Mouse (Mus musculus) heart, postnatal 0 days (tissue): Measurements from ENCODE around the gene 5730455P16Rik. TPM values are rescaled to one million over a fixed set of nuclear protein-coding genes. Genes with fewer than 3 reads are reported as not detected.

Experiments used
- ATAC-seq: fragments of 200-750 bp; cut with Nextera tagmentation; 2 replicates; pipeline ENCODE4 v1.8.0; 2017; ENCODE audit warnings: low read depth, moderate number of reproducible peaks, moderate library complexity; ENCODE audit not compliant: insufficient read depth
- DNase-seq: peaks from one replicate; pipeline ENCODE4 v3.0.0-alpha.2; 2016; ENCODE audit warnings: low spot score
- H3K27ac ChIP-seq: fragments of 300-500 bp; sonication (generic); 2 replicates; pipeline ENCODE4 v1.5.1; 2014; ENCODE audit warnings: low read depth, mild to moderate bottlenecking
- H3K27me3 ChIP-seq: fragments of 300-500 bp; sonication (generic); 2 replicates; pipeline ENCODE4 v1.6.1; 2014; ENCODE audit warnings: low read length, mixed read lengths; ENCODE audit not compliant: control insufficient read depth, insufficient read depth
- H3K36me3 ChIP-seq: fragments of 300-500 bp; sonication (generic); replicated peaks from 2 replicates; pipeline ENCODE4 v1.6.1; 2014; ENCODE audit warnings: low read length, mixed read lengths; ENCODE audit not compliant: control insufficient read depth, insufficient read depth
- H3K4me1 ChIP-seq: fragments of 300-500 bp; sonication (generic); 2 replicates; pipeline ENCODE4 v1.6.1; 2014; ENCODE audit warnings: antibody characterized with exemption; ENCODE audit not compliant: control insufficient read depth, insufficient read depth
- H3K4me2 ChIP-seq: fragments of 300-500 bp; sonication (generic); 2 replicates; pipeline ENCODE4 v1.6.1; 2014; ENCODE audit warnings: low read depth, mild to moderate bottlenecking, low read length, moderate library complexity
- H3K4me3 ChIP-seq: fragments of 300-500 bp; sonication (generic); 2 replicates; pipeline ENCODE4 v1.5.1; 2014; ENCODE audit warnings: low read depth, low read length
- H3K9ac ChIP-seq: fragments of 300-500 bp; sonication (generic); replicated peaks from 2 replicates; pipeline ENCODE4 v1.6.1; 2014; ENCODE audit warnings: low read depth, low read length, mixed read lengths
- H3K9me3 ChIP-seq: fragments of 300-500 bp; sonication (generic); replicated peaks from 2 replicates; pipeline ENCODE4 v1.6.1; 2016; ENCODE audit warnings: low read length; ENCODE audit not compliant: control insufficient read depth
- CTCF ChIP-seq: IDR thresholded peaks from 2 replicates; pipeline ENCODE4 v1.5.1; 2016; ENCODE audit warnings: antibody characterized with exemption, control low read depth, low read depth
- EP300 ChIP-seq: IDR thresholded peaks from 2 replicates; pipeline ENCODE4 v1.6.1; 2016; ENCODE audit warnings: antibody characterized with exemption, low read depth
- WGBS: fragments of 180-500 bp; shearing (Covaris S2); extraction: QIAGEN DNeasy Blood & Tissue Kit; methylation state at CpG from one replicate; pipeline ENCODE4 v1.1.7; 2014; 5-methylcytosine and 5-hydroxymethylcytosine counted together
- polyA plus RNA-seq: library from polyadenylated mRNA; unstranded; fragments of >200 nt; fragmentation: Nextera tagmentation; extraction: Ambion mirVana; gene quantifications from 2 replicates; pipeline ENCODE4 v1.2.1, GENCODE M21; 2015
- total RNA-seq: library from RNA; depleted of rRNA; stranded (reverse); fragments of >200 nt; gene quantifications from 2 replicates; pipeline ENCODE4 v1.2.3, GENCODE M21; 2014; ENCODE audit warnings: low replicate concordance; rRNA removed

5730455P16Rik gene
- total and polyA plus RNA-seq, 2 experiments from 2014 or later, result 9.2 to 20.2 TPM

GRCm38 (mm10) chr11:80313944-80314343 lies 63.9 kb downstream of the 5730455P16Rik start:
- DNase-seq, result no peak
- Histone ChIP-seq H3K4me1 (no peaks in the 10 kb centered on the region), H3K4me3 (no peak overlapping the region), H3K9me3 (no peaks in the 10 kb centered on the region), H3K4me2 (no peak overlapping the region), H3K9ac (no peak overlapping the region), H3K27me3 (peaks cover 8% of the 10 kb centered on the region; the same call in 1 of the 2 replicates), H3K27ac (no peak overlapping the region), H3K36me3 (no peaks in the 10 kb centered on the region)
- 68% methylated on average over 4 of the region's 4 CpGs for WGBS
- TF ChIP-seq EP300 (no peak), CTCF (no peak)
- ATAC-seq, result no peak

- DNase-seq (no peak), ATAC-seq (no peak)
- Histone ChIP-seq H3K9me3 (no peaks in the 10 kb centered on the region), H3K4me3 (no peak overlapping the region), H3K36me3 (no peaks in the 10 kb centered on the region), H3K27me3 (peaks cover 8% of the 10 kb centered on the region; the same call in 1 of the 2 replicates), H3K4me2 (no peak overlapping the region), H3K27ac (no peak overlapping the region), H3K4me1 (no peaks in the 10 kb centered on the region), H3K9ac (no peak overlapping the region)
- no peak for TF ChIP-seq CTCF
- TF ChIP-seq EP300, result no peak
- 57% methylated on average over 1 of the region's 1 CpGs for WGBS
These were observed 64.4 kb downstream of the 5730455P16Rik start for GRCm38 (mm10) chr11:80313462-80313861.

GRCm38 (mm10) chr11:80312565-80312964 lies 65.3 kb downstream of the 5730455P16Rik start:
- H3K9me3 ChIP-seq, result no peaks in the 10 kb centered on the region
- H3K9ac ChIP-seq, result no peak overlapping the region
- TF ChIP-seq CTCF (no peak), EP300 (no peak)
- no peaks in the 10 kb centered on the region for H3K4me1 ChIP-seq
- no peak overlapping the region for H3K27ac ChIP-seq
- H3K36me3 ChIP-seq, result no peaks in the 10 kb centered on the region
- H3K27me3 ChIP-seq, result peaks cover 8% of the 10 kb centered on the region; the same call in 1 of the 2 replicates
- no peak overlapping the region for H3K4me3 ChIP-seq
- no peak overlapping the region for H3K4me2 ChIP-seq
- 0% methylated on average over 6 of the region's 6 CpGs for WGBS
- DNase-seq (no peak), ATAC-seq (no peak)

GRCm38 (mm10) chr11:80312049-80312448 lies 65.8 kb downstream of the 5730455P16Rik start:
- Histone ChIP-seq H3K4me2 (no peak overlapping the region), H3K9ac (no peak overlapping the region), H3K36me3 (no peaks in the 10 kb centered on the region), H3K9me3 (no peaks in the 10 kb centered on the region), H3K4me1 (no peaks in the 10 kb centered on the region), H3K27me3 (peaks cover 8% of the 10 kb centered on the region; the same call in 1 of the 2 replicates), H3K4me3 (no peak overlapping the region), H3K27ac (no peak overlapping the region)
- WGBS, result 28% methylated on average over 2 of the region's 2 CpGs
- ATAC-seq (no peak), DNase-seq (no peak)
- TF ChIP-seq CTCF (no peak), EP300 (no peak)

- Histone ChIP-seq H3K9me3 (no peaks in the 10 kb centered on the region), H3K36me3 (no peaks in the 10 kb centered on the region), H3K4me2 (no peak overlapping the region), H3K27ac (no peak overlapping the region), H3K4me1 (no peaks in the 10 kb centered on the region), H3K9ac (no peak overlapping the region), H3K27me3 (peaks cover 8% of the 10 kb centered on the region; the same call in 1 of the 2 replicates), H3K4me3 (no peak overlapping the region)
- 61% methylated on average over 4 of the region's 4 CpGs for WGBS
- DNase-seq (no peak), ATAC-seq (no peak)
- TF ChIP-seq EP300 (no peak), CTCF (no peak)
These were observed 66.6 kb downstream of the 5730455P16Rik start for GRCm38 (mm10) chr11:80311271-80311670.

Other genes with a start within 250 kb of the 5730455P16Rik start
- gene Tefm, start 235.9 kb downstream of the 5730455P16Rik start, total RNA-seq, result 32.4 and 40.3 TPM in 2 replicates
- 37.6 and 39.9 TPM in 2 replicates for gene Tefm, start 235.9 kb downstream of the 5730455P16Rik start, polyA plus RNA-seq
- 17.0 and 20.0 TPM in 2 replicates for gene Adap2, start 223.9 kb downstream of the 5730455P16Rik start, total RNA-seq
- gene Adap2, start 223.9 kb downstream of the 5730455P16Rik start, polyA plus RNA-seq, result 2.1 and 3.0 TPM in 2 replicates
- 6.2 and 10.2 TPM in 2 replicates for gene Rnf135, start 194.2 kb downstream of the 5730455P16Rik start, total RNA-seq
- 11.7 and 12.9 TPM in 2 replicates for gene Rnf135, start 194.2 kb downstream of the 5730455P16Rik start, polyA plus RNA-seq
- gene Rhot1, start 169.0 kb downstream of the 5730455P16Rik start, total RNA-seq, result 77.3 and 89.3 TPM in 2 replicates
- gene Rhot1, start 169.0 kb downstream of the 5730455P16Rik start, polyA plus RNA-seq, result 48.8 and 53.8 TPM in 2 replicates
- gene Rhbdl3, start 77.1 kb downstream of the 5730455P16Rik start, total RNA-seq, result 0.66 and 2.1 TPM in 2 replicates
- gene Rhbdl3, start 77.1 kb downstream of the 5730455P16Rik start, polyA plus RNA-seq, result 0.38 and 0.75 TPM in 2 replicates
- gene Zfp207, start 5.2 kb upstream of the 5730455P16Rik start, total RNA-seq, result 185 and 196 TPM in 2 replicates
- 114 and 122 TPM in 2 replicates for gene Zfp207, start 5.2 kb upstream of the 5730455P16Rik start, polyA plus RNA-seq
- gene Psmd11, start 50.6 kb upstream of the 5730455P16Rik start, total RNA-seq, result 36.0 and 40.8 TPM in 2 replicates
- 184 and 187 TPM in 2 replicates for gene Psmd11, start 50.6 kb upstream of the 5730455P16Rik start, polyA plus RNA-seq
- gene Cdk5r1, start 99.0 kb upstream of the 5730455P16Rik start, total RNA-seq, result 0.31 and 0.35 TPM in 2 replicates
- gene Cdk5r1, start 99.0 kb upstream of the 5730455P16Rik start, polyA plus RNA-seq, result 0.26 and 0.33 TPM in 2 replicates